Mouse (Mus musculus): ENCODE measurements around the gene Nif3l1.

GRCm38 (mm10) chr1:58401396-58401795 lies 43.6 kb upstream of the Nif3l1 start:
- no peak for TF ChIP-seq CTCF (IDR thresholded peaks at IDR 0.05)
- no peak for TF ChIP-seq EP300 (IDR thresholded peaks at IDR 0.05)
